Mouse (Mus musculus): ENCODE results near the gene Ceacam1. TPM values are rescaled to one million over a fixed set of nuclear protein-coding genes. Genes with fewer than 3 reads are reported as not detected.

The Ceacam1 gene
- polyA plus RNA-seq (2017; shearing (Covaris generic)) = 0.18 TPM

GRCm38 (mm10) chr7:25477091-25477751 is at the start of gene Ceacam1:
Ceacam1 (minus strand) TSS chr7:25477603.

DNA sequence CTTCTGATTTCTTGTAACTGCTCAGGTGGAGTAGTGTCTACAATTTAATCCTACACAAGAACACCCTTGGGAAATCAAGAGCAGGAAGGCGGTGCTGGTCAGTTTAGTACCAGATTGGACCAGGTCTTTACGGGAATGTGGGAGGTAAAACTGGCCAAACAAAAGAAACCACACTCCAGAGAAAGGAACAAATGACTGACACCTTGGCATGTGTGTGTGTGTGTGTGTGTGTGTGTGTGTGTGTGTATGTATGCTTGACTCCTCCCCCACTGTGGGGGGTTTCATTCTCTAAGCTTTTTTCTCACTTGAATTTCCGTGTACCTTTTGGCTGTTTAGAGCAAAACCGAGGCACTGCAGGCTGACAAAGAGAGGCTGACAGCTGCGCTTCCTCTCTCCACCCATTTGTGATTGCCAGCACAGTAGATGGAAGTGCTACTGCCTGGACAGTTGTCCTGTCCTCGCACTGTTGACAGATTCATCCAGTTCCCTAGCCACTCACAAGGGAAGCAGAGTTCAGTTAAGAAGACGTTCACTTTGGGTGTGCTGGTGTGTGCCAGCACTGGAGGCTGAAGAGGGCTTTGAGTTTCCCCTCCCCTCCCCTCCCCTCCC is 64.5 kb downstream of the Ceacam1 start, which contains the start of gene Cxcl17:
Cxcl17 (minus strand) TSS at position 54 of the 609 bp plus-strand sequence.

Other genes starting within 250 kb of the Ceacam1 start
- 78.5 TPM for gene Gsk3a, start 239.8 kb downstream of the Ceacam1 start, polyA plus RNA-seq (2017; shearing (Covaris generic))
- gene Erf, start 226.8 kb downstream of the Ceacam1 start, polyA plus RNA-seq (2017; shearing (Covaris generic)) = 4.8 TPM
- 32.6 TPM for gene Cic, start 209.9 kb downstream of the Ceacam1 start, polyA plus RNA-seq (2017; shearing (Covaris generic))
- gene Pafah1b3, start 179.6 kb downstream of the Ceacam1 start, polyA plus RNA-seq (2017; shearing (Covaris generic)) = 15.7 TPM
- not detected for gene Prr19, start 176.2 kb downstream of the Ceacam1 start, polyA plus RNA-seq (2017; shearing (Covaris generic))
- gene Tmem145, start 171.5 kb downstream of the Ceacam1 start, polyA plus RNA-seq (2017; shearing (Covaris generic)) = not detected
- gene Megf8, start 160.4 kb downstream of the Ceacam1 start, polyA plus RNA-seq (2017; shearing (Covaris generic)) = 0.20 TPM
- gene Cnfn, start 107.9 kb downstream of the Ceacam1 start, polyA plus RNA-seq (2017; shearing (Covaris generic)) = not detected
- 4.2 TPM for gene Lipe, start 78.9 kb downstream of the Ceacam1 start, polyA plus RNA-seq (2017; shearing (Covaris generic))
- not detected for gene Cxcl17, start 64.7 kb downstream of the Ceacam1 start, polyA plus RNA-seq (2017; shearing (Covaris generic))
- not detected for gene Ceacam2, start 62.3 kb upstream of the Ceacam1 start, polyA plus RNA-seq (2017; shearing (Covaris generic))
- not detected for gene Erich4, start 138.3 kb upstream of the Ceacam1 start, polyA plus RNA-seq (2017; shearing (Covaris generic))
- gene Dmac2, start 141.8 kb upstream of the Ceacam1 start, polyA plus RNA-seq (2017; shearing (Covaris generic)) = 63.1 TPM
- gene B3gnt8, start 149.1 kb upstream of the Ceacam1 start, polyA plus RNA-seq (2017; shearing (Covaris generic)) = 0.30 TPM
- 40.9 TPM for gene Bckdha, start 181.4 kb upstream of the Ceacam1 start, polyA plus RNA-seq (2017; shearing (Covaris generic))
- 49.3 TPM for gene Exosc5, start 181.6 kb upstream of the Ceacam1 start, polyA plus RNA-seq (2017; shearing (Covaris generic))
- 1.3 TPM for gene Tmem91, start 197.6 kb upstream of the Ceacam1 start, polyA plus RNA-seq (2017; shearing (Covaris generic))
- gene B9d2, start 203.2 kb upstream of the Ceacam1 start, polyA plus RNA-seq (2017; shearing (Covaris generic)) = 62.5 TPM
- gene Tgfb1, start 209.4 kb upstream of the Ceacam1 start, polyA plus RNA-seq (2017; shearing (Covaris generic)) = 113 TPM
- 43.5 TPM for gene Ccdc97, start 241.5 kb upstream of the Ceacam1 start, polyA plus RNA-seq (2017; shearing (Covaris generic))